Mouse (Mus musculus) thymus, postnatal 4 days (tissue): ENCODE measurements at regions not wholly inside any gene's neighbourhood (a gene's known extent, or its start where the extent isn't known, plus 50 kb on each side); places are given as distances from the start of the nearest gene placed in this dataset.

Experiments
- DNase-seq: peaks from one replicate; pipeline ENCODE4 v3.0.0; 2021

- no peak for DNase-seq
These were observed 54.3 kb upstream of the Htatip2 start for GRCm38 (mm10) chr7:49704635-49705034.

- no peak for DNase-seq
These were observed 58.2 kb upstream of the Htatip2 start for GRCm38 (mm10) chr7:49700734-49701133.

GRCm38 (mm10) chr7:49700024-49700390 is 58.9 kb upstream of the Htatip2 start:
- DNase-seq: no peak

- DNase-seq: no peak
These were observed 59.5 kb upstream of the Htatip2 start for GRCm38 (mm10) chr7:49699107-49700023.

GRCm38 (mm10) chr7:49696228-49696627 is 59.6 kb upstream of the Dbx1 start:
- no peak for DNase-seq

GRCm38 (mm10) chr7:49689546-49689945 is 52.9 kb upstream of the Dbx1 start:
- peak; percentile 9 for DNase-seq

- DNase-seq: no peak
These were observed 52.1 kb upstream of the Dbx1 start for GRCm38 (mm10) chr7:49688521-49689399.

GRCm38 (mm10) chr7:49687658-49688376 is 51.2 kb upstream of the Dbx1 start:
- DNase-seq: no peak

- no peak for DNase-seq
These were observed 50.3 kb upstream of the Dbx1 start for GRCm38 (mm10) chr7:49686992-49687391.
